8 mouse cellular contexts compared by ENCODE assay signal in the genomic region with DNA sequence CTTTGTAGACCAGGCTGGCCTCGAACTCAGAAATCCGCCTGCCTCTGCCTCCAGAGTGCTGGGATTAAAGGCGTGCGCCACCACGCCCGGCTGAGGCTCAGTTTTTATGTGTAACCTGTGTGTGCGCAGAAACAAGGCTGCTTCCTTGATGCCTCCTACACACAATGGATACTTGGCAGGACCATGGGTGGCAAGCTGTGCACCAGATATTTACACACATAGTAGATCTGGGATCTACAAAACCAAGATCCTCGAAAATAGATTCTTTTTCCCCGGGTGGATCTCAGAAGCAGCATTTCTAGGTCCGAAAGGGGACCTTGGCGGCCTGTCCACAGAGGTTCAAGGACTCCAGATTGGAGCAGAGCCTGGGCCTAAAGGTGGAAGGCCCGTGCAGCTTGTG. TPM values are rescaled to one million over a fixed set of nuclear protein-coding genes. Genes with fewer than 3 reads are reported as not detected.
DNase-seq lines count a peak whose midpoint lies in the region; ATAC-seq and TF ChIP-seq lines count a peak whose summit lies in the region.

No protein-coding gene starts in this region.

- TF ChIP-seq POLR2A in thymus, adult 2 months (IDR thresholded peaks at IDR 0.05; ENCODE audit: control insufficient read depth, extremely low read depth, insufficient read depth, low read length, poor library complexity) = no peak

- H3K9ac ChIP-seq in liver, embryonic 13.5 days = peak overlapping the region; percentile 69

- peak overlapping the region; percentile 91 for H3K4me3 ChIP-seq in gastrocnemius, adult 2 months
- H3K4me3 ChIP-seq in thymus, adult 2 months (ENCODE audit: control insufficient read depth, insufficient read depth, low read length) = peak overlapping the region; percentile 29; the same call in 1 of the 2 replicates
- peak overlapping the region; percentile 87 for H3K4me3 ChIP-seq in liver, embryonic 13.5 days (replicated peaks)

- peak overlapping the region; percentile 85 for H3K27ac ChIP-seq in gastrocnemius, adult 2 months
- no peak overlapping the region for H3K27ac ChIP-seq in thymus, adult 2 months (ENCODE audit: control insufficient read depth, insufficient read depth, low read length)
- peak overlapping the region; percentile 72 for H3K27ac ChIP-seq in liver, embryonic 13.5 days

- H3K27me3 ChIP-seq in thymus, adult 2 months (ENCODE audit: control insufficient read depth, insufficient read depth, low read length) = no peaks in the 10 kb centered on the region
- H3K27me3 ChIP-seq in liver, embryonic 13.5 days = 0 out of 2 replicates have a peak, but pooled peaks cover 10% of the 10 kb centered on the region

- H3K4me1 ChIP-seq in thymus, adult 2 months (replicated peaks; ENCODE audit: control insufficient read depth, insufficient read depth, low read length) = peaks cover 22% of the 10 kb centered on the region
- H3K4me1 ChIP-seq in liver, embryonic 13.5 days (replicated peaks) = peaks cover 59% of the 10 kb centered on the region

- 55% methylated on average over 12 of the region's 12 CpGs for WGBS in thymus, adult 2 months
- WGBS in liver, embryonic 13.5 days (ENCODE audit: insufficient replicate concordance) = 40% methylated on average over 12 of the region's 12 CpGs

- TF ChIP-seq CTCF in gastrocnemius, adult 2 months (IDR thresholded peaks at IDR 0.05) = no peak
- TF ChIP-seq CTCF in thymus, adult 2 months (IDR thresholded peaks at IDR 0.05; ENCODE audit: borderline replicate concordance, control insufficient read depth, extremely low read depth, insufficient read depth, low read length, poor library complexity) = no peak

- H3K4me2 ChIP-seq in liver, embryonic 13.5 days = peak overlapping the region; percentile 99

- intact Hi-C loops in gastrocnemius, adult 2 months (cut with DNase I) = no loop called here

- H3K36me3 ChIP-seq in thymus, adult 2 months (ENCODE audit: control insufficient read depth, insufficient read depth, low read length) = no peaks in the 10 kb centered on the region
- no peaks in the 10 kb centered on the region for H3K36me3 ChIP-seq in liver, embryonic 13.5 days

- no peaks in the 10 kb centered on the region for H3K9me3 ChIP-seq in liver, embryonic 13.5 days (replicated peaks)

- DNase-seq in gastrocnemius, adult 2 months = no peak
- no peak for DNase-seq in gastrocnemius, postnatal 25 days
- no peak for DNase-seq in thymus, adult 2 months
- DNase-seq in thymus, postnatal 10 days (ENCODE audit: low spot score in 2 of 2) = no peak
- no peak for DNase-seq in liver, embryonic 13.5 days
- no peak for DNase-seq in thymus, postnatal 0 days (ENCODE audit: low spot score)
- no peak for DNase-seq in ovary, postnatal 14 days (ENCODE audit: low spot score)
- no peak for DNase-seq in embryo, embryonic 10 days (ENCODE audit: low spot score)

- ATAC-seq in liver, embryonic 13.5 days (ENCODE audit: low read depth) = peak; percentile 2; the same call in 1 of the 2 replicates

RNA-seq across cellular contexts. Expression of gene Tprn, which starts 0.5 kb away (rescaled TPM):
- total RNA-seq in gastrocnemius, adult 2 months (2021) = 1 to 10 TPM; 3.1 to 3.5 TPM
- 1 to 10 TPM; 2.1 to 2.9 TPM for total RNA-seq in gastrocnemius, postnatal 25 days (2021)
- polyA plus RNA-seq in thymus, adult 2 months (2012; rRNA removed) = 24.4 and 25.9 TPM in 2 replicates
- polyA plus RNA-seq in liver, embryonic 13.5 days (2015; fragmentation: Nextera tagmentation; extraction: Ambion mirVana) = 5.6 and 6.1 TPM in 2 replicates
- polyA plus RNA-seq in thymus, postnatal 0 days (2015; fragmentation: Nextera tagmentation; extraction: Ambion mirVana) = 10.2 and 12.6 TPM in 2 replicates

RNA-seq across cellular contexts. Expression of gene Tmem203, which starts 6.6 kb away (rescaled TPM):
- total RNA-seq in gastrocnemius, adult 2 months (2021) = 10 to 100 TPM; 11.4 to 12.6 TPM
- 10 to 100 TPM; 10.3 to 11.3 TPM for total RNA-seq in gastrocnemius, postnatal 25 days (2021)
- polyA plus RNA-seq in thymus, adult 2 months (2012; rRNA removed) = 66.1 and 79.1 TPM in 2 replicates
- polyA plus RNA-seq in liver, embryonic 13.5 days (2015; fragmentation: Nextera tagmentation; extraction: Ambion mirVana) = 13.5 and 14.7 TPM in 2 replicates
- 43.1 and 47.4 TPM in 2 replicates for polyA plus RNA-seq in thymus, postnatal 0 days (2015; fragmentation: Nextera tagmentation; extraction: Ambion mirVana)

RNA-seq across cellular contexts. Expression of gene Ssna1, which starts 10.4 kb away (rescaled TPM):
- 10 to 100 TPM; 28.0 to 35.5 TPM for total RNA-seq in gastrocnemius, adult 2 months (2021)
- total RNA-seq in gastrocnemius, postnatal 25 days (2021) = 10 to 100 TPM; 31.6 to 33.0 TPM
- polyA plus RNA-seq in thymus, adult 2 months (2012; rRNA removed) = 164 and 182 TPM in 2 replicates
- 158 and 162 TPM in 2 replicates for polyA plus RNA-seq in liver, embryonic 13.5 days (2015; fragmentation: Nextera tagmentation; extraction: Ambion mirVana)
- 322 and 323 TPM in 2 replicates for polyA plus RNA-seq in thymus, postnatal 0 days (2015; fragmentation: Nextera tagmentation; extraction: Ambion mirVana)

RNA-seq across cellular contexts. Expression of gene Anapc2, which starts 10.4 kb away (rescaled TPM):
- 10 to 100 TPM; 29.7 to 32.3 TPM for total RNA-seq in gastrocnemius, adult 2 months (2021)
- total RNA-seq in gastrocnemius, postnatal 25 days (2021) = 10 to 100 TPM; 27.0 to 27.3 TPM
- 141 and 144 TPM in 2 replicates for polyA plus RNA-seq in thymus, adult 2 months (2012; rRNA removed)
- 50.5 and 51.0 TPM in 2 replicates for polyA plus RNA-seq in liver, embryonic 13.5 days (2015; fragmentation: Nextera tagmentation; extraction: Ambion mirVana)
- 71.5 and 80.6 TPM in 2 replicates for polyA plus RNA-seq in thymus, postnatal 0 days (2015; fragmentation: Nextera tagmentation; extraction: Ambion mirVana)

RNA-seq across cellular contexts. Expression of gene AL732309.1, which starts 15.2 kb away (rescaled TPM):
- total RNA-seq in gastrocnemius, adult 2 months (2021) = 1 to 10 TPM in 1 of 2 experiments, under 1 TPM in 1; 0.86 to 1.2 TPM
- total RNA-seq in gastrocnemius, postnatal 25 days (2021) = under 1 TPM; 0.82 to 0.99 TPM
- polyA plus RNA-seq in thymus, adult 2 months (2012; rRNA removed) = 41.1 and 43.0 TPM in 2 replicates
- 2.1 and 2.7 TPM in 2 replicates for polyA plus RNA-seq in liver, embryonic 13.5 days (2015; fragmentation: Nextera tagmentation; extraction: Ambion mirVana)
- 3.4 and 4.9 TPM in 2 replicates for polyA plus RNA-seq in thymus, postnatal 0 days (2015; fragmentation: Nextera tagmentation; extraction: Ambion mirVana)

Comparison
In these comparisons a context has a peak if more than half of its experiments do, and no peak if none do; other contexts are left out.
1. H3K4me3 ChIP-seq: peak in every context shown above with its lines; median percentile 91 in gastrocnemius, adult 2 months; 87 in liver, embryonic 13.5 days; 29 in thymus, adult 2 months.